Mouse (Mus musculus): ENCODE results near the gene Camk2d.

GRCm38 (mm10) chr3:126671292-126671691 is 75.2 kb downstream of the Camk2d start:
- TF ChIP-seq HCFC1 (IDR thresholded peaks at IDR 0.05; ENCODE audit: low read depth, low read length) = no peak
- no peak for TF ChIP-seq CHD2 (IDR thresholded peaks at IDR 0.05; ENCODE audit: low read length)
- TF ChIP-seq CTCF (IDR thresholded peaks at IDR 0.05 in 2 of 3, conservative IDR thresholded peaks at IDR 0.05 in 1 of 3; ENCODE audit: control insufficient read depth in 1 of 3, insufficient read depth in 1 of 3, low read depth in 2 of 3, low read length in 3 of 3, poor library complexity in 1 of 3, severe bottlenecking in 1 of 3) = no peak
- no peak for TF ChIP-seq TBP (IDR thresholded peaks at IDR 0.05; ENCODE audit: low read depth, low read length)
- TF ChIP-seq MAX (IDR thresholded peaks at IDR 0.05; ENCODE audit: low read length) = no peak
- TF ChIP-seq POLR2A (IDR thresholded peaks at IDR 0.05; ENCODE audit: control insufficient read depth in 1 of 2, insufficient read depth in 1 of 2, low read depth in 1 of 2, low read length in 2 of 2, poor library complexity in 1 of 2) = no peak
- TF ChIP-seq MXI1 (IDR thresholded peaks at IDR 0.05; ENCODE audit: low read depth, low read length) = no peak
- TF ChIP-seq TAL1 (IDR thresholded peaks at IDR 0.05; ENCODE audit: low read length) = no peak
- no peak for TF ChIP-seq NRF1 (IDR thresholded peaks at IDR 0.05; ENCODE audit: insufficient read depth, low read depth, low read length, poor library complexity, severe bottlenecking)
- no peak for TF ChIP-seq MEF2A (IDR thresholded peaks at IDR 0.05; ENCODE audit: extremely low read depth, insufficient replicate concordance, low read depth, low read length, poor library complexity, severe bottlenecking)
- TF ChIP-seq EP300 (IDR thresholded peaks at IDR 0.05; ENCODE audit: low read depth in 1 of 2, low read length in 2 of 2) = no peak

All from MEL (cell line).